12 mouse cellular contexts compared by ENCODE assay signal in the genomic region with DNA sequence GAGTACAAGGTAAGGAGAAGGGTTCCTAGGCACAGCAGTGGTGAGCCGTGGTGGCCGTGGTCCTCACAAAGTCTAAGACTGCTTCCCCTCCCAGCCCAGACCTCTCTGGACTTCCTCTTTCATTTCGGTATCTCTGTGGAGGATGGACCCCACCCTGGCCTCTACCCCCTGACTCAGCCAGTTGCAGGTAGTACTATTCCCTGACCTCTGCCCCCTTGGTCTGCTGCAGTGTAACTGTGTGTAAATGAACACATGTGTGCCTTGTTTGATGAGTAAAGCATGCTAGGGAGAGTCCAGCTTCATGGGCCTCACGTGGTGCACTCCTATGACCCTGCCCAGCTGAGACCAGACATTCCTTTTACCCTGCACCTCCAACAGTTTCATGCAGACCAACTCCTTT. TPM values are rescaled to one million over a fixed set of nuclear protein-coding genes. Genes with fewer than 3 reads are reported as not detected.
DNase-seq lines count a peak whose midpoint lies in the region; ATAC-seq and TF ChIP-seq lines count a peak whose summit lies in the region.
"Had no signal": no experiment of that assay in that cellular context is flagged by ENCODE, and none has a peak within 500 bp of the region (broad histone marks: within the 10 kb centered on the region; RNA-seq: fewer than 3 reads in every experiment).

No protein-coding gene starts in this region.

- H3K36me3 ChIP-seq in heart, adult 2 months (ENCODE audit: control insufficient read depth, insufficient read depth, low read length), result no peaks in the 10 kb centered on the region
- no peaks in the 10 kb centered on the region for H3K36me3 ChIP-seq in liver, embryonic 16.5 days (ENCODE audit: control insufficient read depth, insufficient read depth)
- H3K36me3 ChIP-seq: hindbrain, embryonic 15.5 days had no signal

- WGBS in heart, adult 2 months, result 58% methylated on average over 4 of the region's 4 CpGs
- WGBS in liver, embryonic 16.5 days (ENCODE audit: insufficient replicate concordance), result 34% methylated on average over 4 of the region's 4 CpGs
- 90% methylated on average over 4 of the region's 4 CpGs for WGBS in cerebellum, adult 2 months

- TF ChIP-seq CTCF in heart, adult 2 months (IDR thresholded peaks at IDR 0.05), result no peak
- no peak for TF ChIP-seq CTCF in cerebellum, adult 2 months (IDR thresholded peaks at IDR 0.05; ENCODE audit: borderline replicate concordance, insufficient read depth, low read depth, low read length)
- no peak for TF ChIP-seq CTCF in layer of hippocampus, adult 2 months (conservative IDR thresholded peaks at IDR 0.05)

- H3K9ac ChIP-seq in heart, adult 2 months (ENCODE audit: low read depth, low read length), result no peak overlapping the region
- H3K9ac ChIP-seq in liver, embryonic 16.5 days (ENCODE audit: low read depth, low read length), result no peak overlapping the region
- H3K9ac ChIP-seq: hindbrain, embryonic 15.5 days had no signal

- no peak for TF ChIP-seq EP300 in heart, adult 2 months (IDR thresholded peaks at IDR 0.05; ENCODE audit: insufficient read depth, low read depth, low read length)

- H3K4me2 ChIP-seq in liver, embryonic 16.5 days (ENCODE audit: low read depth, low read length), result no peak overlapping the region
- H3K4me2 ChIP-seq: hindbrain, embryonic 15.5 days had no signal

- no peaks in the 10 kb centered on the region for H3K9me3 ChIP-seq in liver, embryonic 16.5 days (replicated peaks; ENCODE audit: control insufficient read depth, low read length)
- H3K9me3 ChIP-seq: hindbrain, embryonic 15.5 days had no signal

- 0 out of 2 replicates have a peak, but pooled peaks have one; percentile 12 for ATAC-seq in common myeloid progenitor, adult 5-6 weeks (replicated peaks; ENCODE audit: low read depth, poor library complexity, severe bottlenecking)
- ATAC-seq in liver, embryonic 16.5 days (ENCODE audit: low read depth), result peak; percentile 38
- ATAC-seq: CD4-positive, CD25-positive, alpha-beta regulatory T cell, adult 4 months had no signal

- peak overlapping the region; percentile 6 for H3K27ac ChIP-seq in heart, adult 2 months
- H3K27ac ChIP-seq in liver, embryonic 16.5 days (ENCODE audit: low read length), result no peak overlapping the region
- no peak overlapping the region for H3K27ac ChIP-seq in cerebellum, adult 2 months (ENCODE audit: insufficient read depth, low read length)
- no peak overlapping the region for H3K27ac ChIP-seq in layer of hippocampus, adult 2 months
- H3K27ac ChIP-seq: hindbrain, embryonic 15.5 days had no signal

- H3K79me2 ChIP-seq in heart, adult 2 months (replicated peaks; ENCODE audit: control insufficient read depth, insufficient read depth, low read length), result no peaks in the 10 kb centered on the region

- H3K27me3 ChIP-seq in heart, adult 2 months (ENCODE audit: control insufficient read depth, insufficient read depth, low read length), result no peaks in the 10 kb centered on the region
- no peaks in the 10 kb centered on the region for H3K27me3 ChIP-seq in liver, embryonic 16.5 days (ENCODE audit: control insufficient read depth, insufficient read depth, low read depth, low read length)
- no peaks in the 10 kb centered on the region for H3K27me3 ChIP-seq in cerebellum, adult 2 months (ENCODE audit: control insufficient read depth, insufficient read depth, low read length)
- H3K27me3 ChIP-seq: hindbrain, embryonic 15.5 days had no signal

- intact Hi-C loops in heart, adult 2 months (cut with DNase I), result loop anchor here (2.0 to 5.0 kb wide), 2 partner anchors 23 to 214 kb away; a partner anchor contains a TSS
- intact Hi-C loops in heart, postnatal 10 days (cut with DNase I), result no loop called here

- no peak overlapping the region for H3K4me3 ChIP-seq in heart, adult 2 months
- H3K4me3 ChIP-seq in liver, embryonic 16.5 days (ENCODE audit: low read depth, low read length), result no peak overlapping the region
- no peak overlapping the region for H3K4me3 ChIP-seq in cerebellum, adult 2 months (replicated peaks; ENCODE audit: insufficient read depth, low read depth, low read length)
- no peak overlapping the region for H3K4me3 ChIP-seq in layer of hippocampus, adult 2 months
- H3K4me3 ChIP-seq: hindbrain, embryonic 15.5 days had no signal

- TF ChIP-seq POLR2A in heart, adult 2 months (IDR thresholded peaks at IDR 0.05; ENCODE audit: insufficient read depth, low read depth, low read length), result no peak
- TF ChIP-seq POLR2A in cerebellum, adult 2 months (IDR thresholded peaks at IDR 0.05; ENCODE audit: borderline replicate concordance, insufficient read depth, low read length), result no peak

- peak in 1 of 2 experiments; percentile 39 for DNase-seq in heart, adult 2 months
- DNase-seq in heart, postnatal 10 days, result no peak
- DNase-seq in 416B (ENCODE audit: low read depth), result peak; percentile 45
- DNase-seq in adrenal gland, adult (ENCODE audit: inconsistent age in 2 of 2, low spot score in 1 of 2), result no peak
- DNase-seq in cerebellum, adult 2 months, result no peak
- no peak for DNase-seq in layer of hippocampus, adult 2 months (ENCODE audit: low spot score in 2 of 2)
- DNase-seq: lung, postnatal 14 days; spleen, adult 18-20 months had no signal

- peaks cover 11% of the 10 kb centered on the region for H3K4me1 ChIP-seq in heart, adult 2 months (ENCODE audit: control insufficient read depth, insufficient read depth, low read length)
- H3K4me1 ChIP-seq in liver, embryonic 16.5 days (ENCODE audit: control insufficient read depth, low read depth, low read length), result peaks cover 36% of the 10 kb centered on the region
- peaks cover 10% of the 10 kb centered on the region; the same call in 1 of the 2 replicates for H3K4me1 ChIP-seq in cerebellum, adult 2 months (ENCODE audit: control insufficient read depth, insufficient read depth, low read length)

RNA-seq across cellular contexts. Expression of a gene that starts 4.1 kb away (rescaled TPM):
- not detected for total RNA-seq in heart, adult 2 months (2021)
- polyA plus RNA-seq in heart, adult 2 months (2012; rRNA removed), result 0.20 and 0.67 TPM in 2 replicates
- total RNA-seq in heart, postnatal 10 days (2021), result under 1 TPM in 1 of 2 experiments, not detected in 1; 0.38 TPM
- 1.2 and 4.4 TPM in 2 replicates for total RNA-seq in common myeloid progenitor, adult 5-6 weeks (2017)
- 2.2 and 2.6 TPM in 2 replicates for polyA plus RNA-seq in liver, embryonic 16.5 days (2015; fragmentation: Nextera tagmentation; extraction: Ambion mirVana)
- 2.0 and 2.3 TPM in 2 replicates for polyA plus RNA-seq in cerebellum, adult 2 months (2012; rRNA removed)
- under 1 TPM in 1 of 2 experiments, not detected in 1; 0.67 TPM for total RNA-seq in layer of hippocampus, adult 2 months (2021)

RNA-seq across cellular contexts. Expression of a gene that starts 7.4 kb away (rescaled TPM):
- total RNA-seq in heart, adult 2 months (2021), result 10 to 100 TPM; 10.0 to 10.9 TPM
- 7.5 and 10.2 TPM in 2 replicates for polyA plus RNA-seq in heart, adult 2 months (2012; rRNA removed)
- total RNA-seq in heart, postnatal 10 days (2021), result 1 to 10 TPM; 3.3 to 3.8 TPM
- 0.32 TPM in 1 of 2 replicates, not detected in the other for total RNA-seq in common myeloid progenitor, adult 5-6 weeks (2017)
- polyA plus RNA-seq in liver, embryonic 16.5 days (2015; fragmentation: Nextera tagmentation; extraction: Ambion mirVana), result 0.09 and 0.13 TPM in 2 replicates
- 25.5 and 30.1 TPM in 2 replicates for polyA plus RNA-seq in cerebellum, adult 2 months (2012; rRNA removed)
- under 1 TPM; 0.20 to 0.26 TPM for total RNA-seq in layer of hippocampus, adult 2 months (2021)

RNA-seq across cellular contexts. Expression of a gene that starts 22.8 kb away (rescaled TPM):
- total RNA-seq in heart, adult 2 months (2021), result under 1 TPM; 0.23 to 0.29 TPM
- polyA plus RNA-seq in heart, adult 2 months (2012; rRNA removed), result 1.00 and 1.2 TPM in 2 replicates
- total RNA-seq in heart, postnatal 10 days (2021), result 1 to 10 TPM; 2.0 TPM
- 3.8 and 4.2 TPM in 2 replicates for total RNA-seq in common myeloid progenitor, adult 5-6 weeks (2017)
- 4.2 and 4.6 TPM in 2 replicates for polyA plus RNA-seq in liver, embryonic 16.5 days (2015; fragmentation: Nextera tagmentation; extraction: Ambion mirVana)
- polyA plus RNA-seq in cerebellum, adult 2 months (2012; rRNA removed), result 4.3 and 5.5 TPM in 2 replicates
- total RNA-seq in layer of hippocampus, adult 2 months (2021), result 1 to 10 TPM in 1 of 2 experiments, under 1 TPM in 1; 0.26 to 1.1 TPM

RNA-seq across cellular contexts. Expression of a gene that starts 23.0 kb away (rescaled TPM):
- 10 to 100 TPM; 27.0 to 28.5 TPM for total RNA-seq in heart, adult 2 months (2021)
- polyA plus RNA-seq in heart, adult 2 months (2012; rRNA removed), result 32.7 and 39.2 TPM in 2 replicates
- 10 to 100 TPM; 34.5 to 35.6 TPM for total RNA-seq in heart, postnatal 10 days (2021)
- total RNA-seq in common myeloid progenitor, adult 5-6 weeks (2017), result 174 and 210 TPM in 2 replicates
- 82.2 and 90.1 TPM in 2 replicates for polyA plus RNA-seq in liver, embryonic 16.5 days (2015; fragmentation: Nextera tagmentation; extraction: Ambion mirVana)
- polyA plus RNA-seq in cerebellum, adult 2 months (2012; rRNA removed), result 65.3 and 77.0 TPM in 2 replicates
- total RNA-seq in layer of hippocampus, adult 2 months (2021), result 10 to 100 TPM; 48.2 to 55.1 TPM

RNA-seq across cellular contexts. Expression of a gene that starts 26.0 kb away (rescaled TPM):
- total RNA-seq in heart, adult 2 months (2021), result 10 to 100 TPM; 32.5 to 33.1 TPM
- 44.4 and 51.6 TPM in 2 replicates for polyA plus RNA-seq in heart, adult 2 months (2012; rRNA removed)
- 100 to 1,000 TPM; 115 to 118 TPM for total RNA-seq in heart, postnatal 10 days (2021)
- total RNA-seq in common myeloid progenitor, adult 5-6 weeks (2017), result 214 and 220 TPM in 2 replicates
- 112 and 121 TPM in 2 replicates for polyA plus RNA-seq in liver, embryonic 16.5 days (2015; fragmentation: Nextera tagmentation; extraction: Ambion mirVana)
- polyA plus RNA-seq in cerebellum, adult 2 months (2012; rRNA removed), result 41.2 and 42.9 TPM in 2 replicates
- total RNA-seq in layer of hippocampus, adult 2 months (2021), result 1 to 10 TPM; 9.2 to 9.6 TPM
